Mouse (Mus musculus): ENCODE data around the gene Ccl9. TPM values are rescaled to one million over a fixed set of nuclear protein-coding genes. Genes with fewer than 3 reads are reported as not detected.

Gene Ccl9
- polyA plus RNA-seq, 1 experiment from 2014 or later: 1.7 TPM

DNA sequence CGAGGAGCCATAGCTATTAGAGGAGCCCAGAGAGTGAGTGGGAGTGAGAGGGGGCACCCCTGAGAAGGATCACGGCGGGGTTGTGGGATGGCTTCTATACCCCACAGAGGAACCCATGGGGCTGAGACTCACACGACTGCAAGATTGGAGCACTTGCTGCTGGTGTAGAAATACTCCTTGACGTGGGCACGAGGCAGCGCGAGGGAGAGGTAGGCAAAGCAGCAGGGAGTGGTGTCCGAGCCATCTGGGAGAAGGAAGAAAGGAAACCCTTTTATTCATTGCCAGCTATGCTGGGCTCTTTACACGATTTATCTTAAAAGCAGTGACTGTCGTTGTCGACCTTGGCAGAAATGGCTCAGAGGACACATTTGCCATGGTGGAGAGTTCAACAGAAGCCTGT is 49.4 kb downstream of the Ccl9 start:
- Histone ChIP-seq H3K4me1 (no peaks in the 10 kb centered on the region), H3K9ac (no peak overlapping the region), H3K4me3 (no peak overlapping the region), H3K27ac (no peak overlapping the region), H3K27me3 (no peaks in the 10 kb centered on the region), H3K9me3 (replicated peaks) (no peaks in the 10 kb centered on the region), H3K36me3 (no peaks in the 10 kb centered on the region), H3K4me2 (replicated peaks) (no peak overlapping the region)
- 67% methylated on average over 12 of the region's 12 CpGs for WGBS
- ATAC-seq (ENCODE audit: low FRiP score): no peak

Other genes starting within 250 kb of the Ccl9 start
- 16.8 and 17.7 TPM in 2 replicates for gene Rasl10b, start 169.5 kb downstream of the Ccl9 start, polyA plus RNA-seq (2016; fragmentation: Nextera tagmentation; extraction: Ambion mirVana)
- 0.59 and 0.76 TPM in 2 replicates for gene Gas2l2, start 149.2 kb downstream of the Ccl9 start, polyA plus RNA-seq (2016; fragmentation: Nextera tagmentation; extraction: Ambion mirVana)
- 0.30 and 0.45 TPM in 2 replicates for gene 1700020L24Rik, start 141.0 kb downstream of the Ccl9 start, polyA plus RNA-seq (2016; fragmentation: Nextera tagmentation; extraction: Ambion mirVana)
- gene Mmp28, start 115.6 kb downstream of the Ccl9 start, polyA plus RNA-seq (2016; fragmentation: Nextera tagmentation; extraction: Ambion mirVana): 3.2 and 3.5 TPM in 2 replicates
- gene Taf15, start 105.5 kb downstream of the Ccl9 start, polyA plus RNA-seq (2016; fragmentation: Nextera tagmentation; extraction: Ambion mirVana): 13.9 and 14.9 TPM in 2 replicates
- gene Heatr9, start 56.5 kb downstream of the Ccl9 start, polyA plus RNA-seq (2016; fragmentation: Nextera tagmentation; extraction: Ambion mirVana): not detected in 2 replicates
- not detected in 2 replicates for gene Ccl5, start 48.1 kb downstream of the Ccl9 start, polyA plus RNA-seq (2016; fragmentation: Nextera tagmentation; extraction: Ambion mirVana)
- gene Ccl6, start 14.5 kb upstream of the Ccl9 start, polyA plus RNA-seq (2016; fragmentation: Nextera tagmentation; extraction: Ambion mirVana): 0.81 and 1.8 TPM in 2 replicates
- not detected in 2 replicates for gene Rpl9-ps1, start 67.0 kb upstream of the Ccl9 start, polyA plus RNA-seq (2016; fragmentation: Nextera tagmentation; extraction: Ambion mirVana)
- gene Ccl3, start 70.7 kb upstream of the Ccl9 start, polyA plus RNA-seq (2016; fragmentation: Nextera tagmentation; extraction: Ambion mirVana): 1.2 and 1.3 TPM in 2 replicates
- 0.46 TPM in 1 of 2 replicates, not detected in the other for gene Ccl4, start 83.9 kb upstream of the Ccl9 start, polyA plus RNA-seq (2016; fragmentation: Nextera tagmentation; extraction: Ambion mirVana)
- gene Wfdc17, start 125.4 kb upstream of the Ccl9 start, polyA plus RNA-seq (2016; fragmentation: Nextera tagmentation; extraction: Ambion mirVana): 0.59 and 0.65 TPM in 2 replicates
- not detected in 2 replicates for gene Wfdc18, start 130.4 kb upstream of the Ccl9 start, polyA plus RNA-seq (2016; fragmentation: Nextera tagmentation; extraction: Ambion mirVana)
- not detected in 2 replicates for gene Wfdc21, start 168.3 kb upstream of the Ccl9 start, polyA plus RNA-seq (2016; fragmentation: Nextera tagmentation; extraction: Ambion mirVana)
- gene Heatr6, start 175.1 kb upstream of the Ccl9 start, polyA plus RNA-seq (2016; fragmentation: Nextera tagmentation; extraction: Ambion mirVana): 34.1 and 37.4 TPM in 2 replicates

Data from hindbrain, embryonic 12.5 days (tissue).